Mouse (Mus musculus) E14TG2a.4 (cell line): ENCODE data around the gene Pou2f1.

ENCODE experiments used
- CTCF ChIP-seq: conservative IDR thresholded peaks from 2 replicates; pipeline ENCODE4 v1.5.1; 2014; ENCODE audit warnings: low read length
- NANOG ChIP-seq: IDR thresholded peaks from 2 replicates; pipeline ENCODE4 v1.6.1; 2014; ENCODE audit warnings: borderline replicate concordance, low read length, mixed read lengths
- POU5F1 ChIP-seq: IDR thresholded peaks from 2 replicates; pipeline ENCODE4 v1.6.1; 2014; ENCODE audit warnings: low read length, borderline replicate concordance

DNA sequence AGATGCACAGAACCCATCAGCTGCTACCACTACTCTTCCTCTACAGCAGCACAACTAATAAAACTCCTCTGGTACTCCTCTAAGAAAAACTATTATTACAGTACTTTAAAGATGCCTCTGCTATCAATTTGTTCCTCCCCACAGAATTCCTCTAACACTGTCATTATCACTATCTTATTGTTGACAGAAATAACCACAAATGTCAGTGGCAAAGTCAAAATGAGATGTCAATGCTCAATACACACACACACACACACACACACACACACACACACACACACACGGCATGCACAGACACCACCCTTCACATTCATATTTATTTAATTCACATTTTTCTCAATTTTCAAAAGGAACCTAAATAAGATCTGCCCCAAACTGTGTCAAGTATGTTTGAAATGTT, 8.2 kb downstream of the Pou2f1 start:
- TF ChIP-seq CTCF = no peak
- TF ChIP-seq NANOG = no peak
- no peak for TF ChIP-seq POU5F1
